Mouse (Mus musculus) cerebellum, adult 9-10 months (tissue): ENCODE measurements around the gene Srcin1.

ENCODE experiments used
- DNase-seq: peaks from one replicate; pipeline ENCODE4 v3.0.0; 2022

Srcin1 gene

GRCm38 (mm10) chr11:97500720-97501448, 75.1 kb downstream of the Srcin1 start:
- no peak for DNase-seq

- DNase-seq: no peak
These were observed 75.9 kb downstream of the Srcin1 start, which contains the start of gene 4933428G20Rik for GRCm38 (mm10) chr11:97499865-97500719. Gene 4933428G20Rik (minus strand): TSS chr11:97500340.

GRCm38 (mm10) chr11:97497543-97497942, 78.4 kb downstream of the Srcin1 start:
- DNase-seq: no peak

GRCm38 (mm10) chr11:97492836-97493235, 83.2 kb downstream of the Srcin1 start:
- no peak for DNase-seq

- no peak for DNase-seq
These were observed 84.3 kb downstream of the Srcin1 start for GRCm38 (mm10) chr11:97491640-97492039.

GRCm38 (mm10) chr11:97489589-97490324, 86.2 kb downstream of the Srcin1 start:
- peak; percentile 85 for DNase-seq

- DNase-seq: no peak
These were observed 88.3 kb downstream of the Srcin1 start for GRCm38 (mm10) chr11:97487656-97488055.

- no peak for DNase-seq
These were observed 90.3 kb downstream of the Srcin1 start for GRCm38 (mm10) chr11:97485661-97486060.

- no peak for DNase-seq
These were observed 96.2 kb downstream of the Srcin1 start for GRCm38 (mm10) chr11:97479824-97480223.

GRCm38 (mm10) chr11:97479085-97479484, 96.9 kb downstream of the Srcin1 start:
- no peak for DNase-seq

GRCm38 (mm10) chr11:97478345-97478744, 97.6 kb downstream of the Srcin1 start:
- no peak for DNase-seq

GRCm38 (mm10) chr11:97477431-97477830, 98.6 kb downstream of the Srcin1 start:
- DNase-seq: peak; percentile 69

- DNase-seq: peak; percentile 86
These were observed 99.5 kb downstream of the Srcin1 start for GRCm38 (mm10) chr11:97476334-97477095.

GRCm38 (mm10) chr11:97471276-97471675, 104.7 kb downstream of the Srcin1 start:
- no peak for DNase-seq

GRCm38 (mm10) chr11:97469828-97470227, 106.2 kb downstream of the Srcin1 start:
- DNase-seq: no peak

- DNase-seq: peak; percentile 91
These were observed 107.2 kb downstream of the Srcin1 start for GRCm38 (mm10) chr11:97468639-97469287.

- DNase-seq: peak; percentile 95
These were observed 109.4 kb downstream of the Srcin1 start for GRCm38 (mm10) chr11:97466444-97467160.

GRCm38 (mm10) chr11:97465957-97466356, 110.0 kb downstream of the Srcin1 start:
- DNase-seq: peak; percentile 69

GRCm38 (mm10) chr11:97463991-97464390, 112.0 kb downstream of the Srcin1 start:
- DNase-seq: no peak

GRCm38 (mm10) chr11:97463166-97463565, 112.8 kb downstream of the Srcin1 start:
- DNase-seq: no peak

- DNase-seq: no peak
These were observed 113.4 kb downstream of the Srcin1 start for GRCm38 (mm10) chr11:97462538-97462937.
